Mouse (Mus musculus): Measurements from ENCODE around the gene Mettl7a2.

DNA sequence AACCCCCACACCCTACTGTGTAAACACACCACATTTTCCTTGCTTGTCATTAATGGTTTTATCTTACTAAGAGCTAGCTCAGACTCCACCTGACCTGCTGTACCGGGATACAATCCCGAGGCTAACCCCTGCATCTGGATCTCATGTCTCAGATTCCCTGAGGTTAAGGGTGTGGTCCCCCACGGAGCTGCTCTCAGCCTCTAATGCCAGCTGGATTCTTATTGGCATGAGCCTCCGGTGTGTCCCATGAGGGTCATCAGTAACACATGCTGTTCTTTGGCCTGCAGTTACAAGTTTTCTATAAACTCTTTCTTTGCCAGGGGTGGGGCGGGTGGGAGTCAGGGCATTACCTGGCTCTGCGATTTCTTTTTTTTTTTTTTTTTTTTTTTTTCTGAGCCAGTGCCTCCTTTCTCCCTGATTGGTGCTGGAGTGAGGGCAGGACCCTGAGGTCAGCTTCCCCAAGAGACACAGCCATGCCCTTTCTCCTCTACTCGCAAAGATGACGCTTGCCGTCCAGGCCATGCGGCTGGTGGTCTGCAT, at the start of gene Mettl7a2, which contains the start of gene Methig1:
- TF ChIP-seq CTCF (IDR thresholded peaks at IDR 0.05; ENCODE audit: low read depth, low read length) (no peak), TAL1 (conservative IDR thresholded peaks at IDR 0.05; ENCODE audit: low read depth, low read length) (no peak), POLR2AphosphoS5 (IDR thresholded peaks at IDR 0.05; ENCODE audit: insufficient replicate concordance, low read depth, low read length) (no peak)

All from G1E (cell line).